In genomic region chr5:113292179-113292578, GRCm38 (mm10) we compare ENCODE assay signal across 12 mouse cellular contexts. TPM values are rescaled to one million over a fixed set of nuclear protein-coding genes. Genes with fewer than 3 reads are reported as not detected.
A peak's percentile ranks its signal among the peaks of the same experiment; 100 is the strongest.
DNase-seq lines count a peak whose midpoint lies in the region; ATAC-seq and TF ChIP-seq lines count a peak whose summit lies in the region.
"Had no signal": no experiment of that assay in that cellular context is flagged by ENCODE, and none has a peak within 500 bp of the region (broad histone marks: within the 10 kb centered on the region; RNA-seq: fewer than 3 reads in every experiment).

No protein-coding gene starts in this region.

- no peak overlapping the region for H3K4me3 ChIP-seq in liver, postnatal 0 days (ENCODE audit: low read depth, low read length)
- H3K4me3 ChIP-seq: embryonic facial prominence, embryonic 15.5 days had no signal

- no peaks in the 10 kb centered on the region for H3K36me3 ChIP-seq in liver, postnatal 0 days (replicated peaks; ENCODE audit: insufficient read depth, low read length)
- H3K36me3 ChIP-seq: embryonic facial prominence, embryonic 15.5 days had no signal

- no peak for TF ChIP-seq EP300 in liver, postnatal 0 days (IDR thresholded peaks at IDR 0.05; ENCODE audit: low read depth)

- no peak overlapping the region for H3K9ac ChIP-seq in liver, postnatal 0 days (replicated peaks)
- H3K9ac ChIP-seq: embryonic facial prominence, embryonic 15.5 days had no signal

- H3K9me3 ChIP-seq in liver, postnatal 0 days (ENCODE audit: low read length) = no peaks in the 10 kb centered on the region
- H3K9me3 ChIP-seq: embryonic facial prominence, embryonic 15.5 days had no signal

- no peak overlapping the region for H3K27ac ChIP-seq in liver, postnatal 0 days (ENCODE audit: low read depth)
- H3K27ac ChIP-seq: embryonic facial prominence, embryonic 15.5 days had no signal

- no peak overlapping the region for H3K4me2 ChIP-seq in liver, postnatal 0 days (ENCODE audit: low read depth, low read length)
- H3K4me2 ChIP-seq: embryonic facial prominence, embryonic 15.5 days had no signal

- peak; percentile 26 for DNase-seq in adrenal gland, postnatal 25 days
- DNase-seq in adrenal gland, adult (ENCODE audit: inconsistent age in 2 of 2, low spot score in 1 of 2) = no peak
- DNase-seq in kidney, postnatal 4 days = peak; percentile 87 to 89
- no peak for DNase-seq in kidney, adult 11 months
- peak; percentile 44 for DNase-seq in c-Kit-positive CD71-negative TER-119-negative erythroid progenitor cells, embryonic 14.5 days (ENCODE audit: low read depth)
- DNase-seq in liver, postnatal 0 days = peak; percentile 64
- DNase-seq: heart, adult 18-20 months; lung, postnatal 36 days; right cerebral cortex, postnatal 25 days had no signal

- WGBS in liver, postnatal 0 days (ENCODE audit: insufficient replicate concordance) = 10% methylated on average over 8 of the region's 8 CpGs

- TF ChIP-seq CTCF in liver, postnatal 0 days (IDR thresholded peaks at IDR 0.05; ENCODE audit: low read depth) = no peak

- ATAC-seq in liver, postnatal 0 days = no peak
- ATAC-seq in erythroid progenitor cell, adult 5-6 weeks (replicated peaks; ENCODE audit: low FRiP score, poor library complexity, severe bottlenecking) = no peak
- ATAC-seq in megakaryocyte, adult 5-6 weeks (ENCODE audit: poor library complexity, severe bottlenecking) = no peak

- no peaks in the 10 kb centered on the region for H3K4me1 ChIP-seq in liver, postnatal 0 days (ENCODE audit: insufficient read depth)

- peaks cover 22% of the 10 kb centered on the region for H3K27me3 ChIP-seq in liver, postnatal 0 days (ENCODE audit: insufficient read depth, low read length)

RNA-seq across cellular contexts. Expression of gene Sgsm1, which starts 18.4 kb away (rescaled TPM):
- 7.8 and 14.5 TPM in 2 replicates for total RNA-seq in adrenal gland, postnatal 25 days (2021)
- polyA plus RNA-seq in liver, postnatal 0 days (2015; fragmentation: Nextera tagmentation; extraction: Ambion mirVana) = 0.45 and 0.49 TPM in 2 replicates
- 0.36 TPM in 1 of 2 replicates, not detected in the other for total RNA-seq in erythroid progenitor cell, adult 5-6 weeks (2015; ENCODE audit: low replicate concordance)
- total RNA-seq in erythroid progenitor cell, adult 5-6 weeks (2017; ENCODE audit: low replicate concordance) = not detected in 2 replicates
- not detected in 2 replicates for total RNA-seq in megakaryocyte, adult 5-6 weeks (2015)
- total RNA-seq in megakaryocyte, adult 5-6 weeks (2017) = not detected in 2 replicates

Comparison
In these comparisons a context has a peak if more than half of its experiments do, and no peak if none do; other contexts are left out.
1. DNase-seq: peak in adrenal gland, postnatal 25 days (single experiment), kidney, postnatal 4 days (2 of 2), c-Kit-positive CD71-negative TER-119-negative erythroid progenitor cells, embryonic 14.5 days (single experiment) and liver, postnatal 0 days (single experiment); none in adrenal gland, adult (0 of 2) and kidney, adult 11 months (single experiment).